Mouse (Mus musculus) spleen, adult 2 months (tissue): ENCODE data around the gene Pla2g12b. TPM values are rescaled to one million over a fixed set of nuclear protein-coding genes. Genes with fewer than 3 reads are reported as not detected.

Source experiments
- DNase-seq, 2 experiments: peaks; one replicate each; pipeline versions ENCODE4 v3.0.0 to v3.0.0-alpha.2; 2012 to 2021; ENCODE audit warnings: low spot score in 2 of 2, low read depth in 1 of 2
- H3K27ac ChIP-seq: fragments of 200-500 bp; 2 replicates; pipeline ENCODE4 v1.5.1; 2012; ENCODE audit warnings: low read length, inconsistent platforms; ENCODE audit not compliant: insufficient read depth
- H3K27me3 ChIP-seq: fragments of 200-500 bp; 2 replicates; pipeline ENCODE4 v1.6.1; 2012; ENCODE audit warnings: mild to moderate bottlenecking, moderate library complexity, low read length, inconsistent platforms; ENCODE audit not compliant: control insufficient read depth, insufficient read depth
- H3K36me3 ChIP-seq: fragments of 200-500 bp; 2 replicates; pipeline ENCODE4 v1.6.1; 2012; ENCODE audit warnings: mild to moderate bottlenecking, low read length, inconsistent platforms; ENCODE audit not compliant: control insufficient read depth, insufficient read depth
- H3K4me1 ChIP-seq: fragments of 200-500 bp; 2 replicates; pipeline ENCODE4 v1.6.1; 2011; ENCODE audit warnings: inconsistent platforms; ENCODE audit not compliant: control insufficient read depth, insufficient read depth, insufficient read length
- H3K4me3 ChIP-seq: fragments of 200-500 bp; 2 replicates; pipeline ENCODE4 v1.5.1; 2011; ENCODE audit warnings: mild to moderate bottlenecking, inconsistent platforms; ENCODE audit not compliant: insufficient read depth, insufficient read length; ENCODE audit errors: extremely low read depth
- CTCF ChIP-seq: fragments of 200-500 bp; IDR thresholded peaks from 2 replicates; pipeline ENCODE4 v1.5.1; 2011; ENCODE audit warnings: mild to moderate bottlenecking, inconsistent platforms; ENCODE audit not compliant: insufficient read depth, insufficient read length, insufficient replicate concordance; ENCODE audit errors: extremely low read depth
- POLR2A ChIP-seq: fragments of 200-500 bp; IDR thresholded peaks from 2 replicates; pipeline ENCODE4 v1.6.1; 2011; ENCODE audit warnings: low read depth, low read length, inconsistent platforms
- WGBS: fragments of 180-500 bp; shearing (Covaris S2); methylation state at CpG from one replicate; pipeline ENCODE4 v1.1.7; 2018; 5-methylcytosine and 5-hydroxymethylcytosine counted together
- polyA plus RNA-seq: library from polyadenylated mRNA; depleted of rRNA; stranded (reverse); fragments of >200 nt; gene quantifications from 2 replicates; pipeline ENCODE4 v1.2.3, GENCODE M21; 2012; rRNA removed

The Pla2g12b gene
- polyA plus RNA-seq, 1 experiment = not detected

- H3K27ac ChIP-seq = no peak overlapping the region
- no peak for TF ChIP-seq POLR2A
- no peak for TF ChIP-seq CTCF
- WGBS = 88% methylated on average over 12 of the region's 12 CpGs
- H3K27me3 ChIP-seq = no peaks in the 10 kb centered on the region
- no peak overlapping the region for H3K4me3 ChIP-seq
- no peaks in the 10 kb centered on the region for H3K4me1 ChIP-seq
- DNase-seq = no peak
- H3K36me3 ChIP-seq = no peaks in the 10 kb centered on the region
Measured at GRCm38 (mm10) chr10:59459767-59460166, 56.3 kb downstream of the Pla2g12b start.

GRCm38 (mm10) chr10:59462307-59462706, 58.8 kb downstream of the Pla2g12b start:
- DNase-seq = no peak
- Histone ChIP-seq H3K4me3 (no peak overlapping the region), H3K27ac (no peak overlapping the region), H3K4me1 (no peaks in the 10 kb centered on the region), H3K36me3 (peaks cover 5% of the 10 kb centered on the region), H3K27me3 (no peaks in the 10 kb centered on the region)
- WGBS = 95% methylated on average over 6 of the region's 6 CpGs
- TF ChIP-seq POLR2A (no peak), CTCF (no peak)

- TF ChIP-seq CTCF = no peak
- TF ChIP-seq POLR2A = no peak
- H3K4me3 ChIP-seq = no peak overlapping the region
- no peak for DNase-seq
- H3K4me1 ChIP-seq = no peaks in the 10 kb centered on the region
- WGBS = 93% methylated on average over 3 of the region's 3 CpGs
- peaks cover 5% of the 10 kb centered on the region for H3K36me3 ChIP-seq
- H3K27me3 ChIP-seq = no peaks in the 10 kb centered on the region
- no peak overlapping the region for H3K27ac ChIP-seq
Measured at GRCm38 (mm10) chr10:59465546-59465945, 62.1 kb downstream of the Pla2g12b start.

- no peak overlapping the region for H3K27ac ChIP-seq
- no peaks in the 10 kb centered on the region for H3K27me3 ChIP-seq
- TF ChIP-seq CTCF (no peak), POLR2A (no peak)
- DNase-seq = no peak
- 96% methylated on average over 4 of the region's 4 CpGs for WGBS
- H3K4me3 ChIP-seq = no peak overlapping the region
- peaks cover 5% of the 10 kb centered on the region for H3K36me3 ChIP-seq
- H3K4me1 ChIP-seq = no peaks in the 10 kb centered on the region
Measured at GRCm38 (mm10) chr10:59466626-59467025, 63.2 kb downstream of the Pla2g12b start.

GRCm38 (mm10) chr10:59467297-59467696, 63.8 kb downstream of the Pla2g12b start:
- no peaks in the 10 kb centered on the region for H3K4me1 ChIP-seq
- H3K27me3 ChIP-seq = no peaks in the 10 kb centered on the region
- no peak overlapping the region for H3K27ac ChIP-seq
- peaks cover 5% of the 10 kb centered on the region for H3K36me3 ChIP-seq
- WGBS = 91% methylated on average over 12 of the region's 12 CpGs
- TF ChIP-seq POLR2A = no peak
- no peak for TF ChIP-seq CTCF
- no peak overlapping the region for H3K4me3 ChIP-seq
- no peak for DNase-seq

- Histone ChIP-seq H3K4me1 (no peaks in the 10 kb centered on the region), H3K36me3 (peaks cover 5% of the 10 kb centered on the region), H3K27me3 (no peaks in the 10 kb centered on the region), H3K4me3 (no peak overlapping the region), H3K27ac (no peak overlapping the region)
- WGBS = 89% methylated on average over 5 of the region's 5 CpGs
- DNase-seq = no peak
- TF ChIP-seq CTCF (no peak), POLR2A (no peak)
Measured at GRCm38 (mm10) chr10:59470451-59470850, 67.0 kb downstream of the Pla2g12b start.

Other genes starting within 250 kb of the Pla2g12b start
- 1.4 and 2.0 TPM in 2 replicates for gene Sept10, start 181.8 kb upstream of the Pla2g12b start, polyA plus RNA-seq
- 2.5 and 3.4 TPM in 2 replicates for gene Sowahc, start 181.7 kb upstream of the Pla2g12b start, polyA plus RNA-seq
- gene P4ha1, start 80.4 kb upstream of the Pla2g12b start, polyA plus RNA-seq = 5.3 and 7.1 TPM in 2 replicates
- gene Gm10273, start 8.0 kb upstream of the Pla2g12b start, polyA plus RNA-seq = 1.7 and 2.5 TPM in 2 replicates
- 4.7 and 5.2 TPM in 2 replicates for gene Oit3, start 38.1 kb downstream of the Pla2g12b start, polyA plus RNA-seq
- gene Gm10322, start 212.4 kb downstream of the Pla2g12b start, polyA plus RNA-seq = not detected in 2 replicates
- 5.3 and 6.6 TPM in 2 replicates for gene Mcu, start 213.0 kb downstream of the Pla2g12b start, polyA plus RNA-seq